In genomic region chr7:75525716-75526401, GRCm38 (mm10) we compare ENCODE assay signal across 10 mouse cellular contexts.
DNase-seq lines count a peak whose midpoint lies in the region; ATAC-seq lines count a peak whose summit lies in the region.
"Had no signal": no experiment of that assay in that cellular context is flagged by ENCODE, and none has a peak within 500 bp of the region (broad histone marks: within the 10 kb centered on the region; RNA-seq: fewer than 3 reads in every experiment).

No protein-coding gene starts in this region.

- no peak overlapping the region for H3K4me3 ChIP-seq in intestine, embryonic 16.5 days (ENCODE audit: low read length)
- H3K4me3 ChIP-seq in intestine, embryonic 15.5 days (replicated peaks), result no peak overlapping the region
- no peak overlapping the region for H3K4me3 ChIP-seq in forebrain, embryonic 13.5 days
- H3K4me3 ChIP-seq: hindbrain, embryonic 13.5 days; liver, embryonic 15.5 days had no signal

- 0 out of 2 replicates have a peak overlapping the region, but pooled peaks have one; percentile 28 for H3K27ac ChIP-seq in intestine, embryonic 16.5 days (ENCODE audit: low read length)
- no peak overlapping the region for H3K27ac ChIP-seq in intestine, embryonic 15.5 days
- no peak overlapping the region for H3K27ac ChIP-seq in forebrain, embryonic 13.5 days
- H3K27ac ChIP-seq: hindbrain, embryonic 13.5 days; liver, embryonic 15.5 days had no signal

- 50% methylated on average over 4 of the region's 4 CpGs for WGBS in intestine, embryonic 16.5 days
- WGBS in intestine, embryonic 15.5 days, result 40% methylated on average over 4 of the region's 4 CpGs
- WGBS in forebrain, embryonic 13.5 days, result 81% methylated on average over 4 of the region's 4 CpGs

- peaks cover 13% of the 10 kb centered on the region for H3K4me1 ChIP-seq in intestine, embryonic 16.5 days (ENCODE audit: control insufficient read depth, insufficient read depth, low read length)
- H3K4me1 ChIP-seq in intestine, embryonic 15.5 days (replicated peaks), result 0 out of 2 replicates have a peak, but pooled peaks cover 8% of the 10 kb centered on the region
- H3K4me1 ChIP-seq in forebrain, embryonic 13.5 days, result peaks cover 6% of the 10 kb centered on the region

- no peaks in the 10 kb centered on the region for H3K27me3 ChIP-seq in intestine, embryonic 16.5 days (replicated peaks; ENCODE audit: control insufficient read depth, insufficient read depth, low read length)
- no peaks in the 10 kb centered on the region for H3K27me3 ChIP-seq in intestine, embryonic 15.5 days (replicated peaks)
- H3K27me3 ChIP-seq in forebrain, embryonic 13.5 days, result no peaks in the 10 kb centered on the region
- H3K27me3 ChIP-seq: hindbrain, embryonic 13.5 days; liver, embryonic 15.5 days had no signal

- ATAC-seq in intestine, embryonic 16.5 days, result no peak
- no peak; the same call in 1 of the 2 replicates for ATAC-seq in intestine, embryonic 15.5 days
- ATAC-seq in forebrain, embryonic 13.5 days, result no peak

- no peak overlapping the region for H3K9ac ChIP-seq in intestine, embryonic 16.5 days (ENCODE audit: low read depth, low read length)
- no peak overlapping the region for H3K9ac ChIP-seq in intestine, embryonic 15.5 days
- H3K9ac ChIP-seq in forebrain, embryonic 13.5 days, result no peak overlapping the region
- H3K9ac ChIP-seq: hindbrain, embryonic 13.5 days; liver, embryonic 15.5 days had no signal

- H3K4me2 ChIP-seq in intestine, embryonic 16.5 days (ENCODE audit: low read depth, low read length), result no peak overlapping the region
- H3K4me2 ChIP-seq in intestine, embryonic 15.5 days (replicated peaks), result no peak overlapping the region
- no peak overlapping the region for H3K4me2 ChIP-seq in forebrain, embryonic 13.5 days
- H3K4me2 ChIP-seq: hindbrain, embryonic 13.5 days; liver, embryonic 15.5 days had no signal

- no peaks in the 10 kb centered on the region for H3K36me3 ChIP-seq in intestine, embryonic 16.5 days (ENCODE audit: control insufficient read depth, insufficient read depth, low read length)
- H3K36me3 ChIP-seq in intestine, embryonic 15.5 days, result no peaks in the 10 kb centered on the region
- H3K36me3 ChIP-seq in forebrain, embryonic 13.5 days (ENCODE audit: poor library complexity, severe bottlenecking), result no peaks in the 10 kb centered on the region
- H3K36me3 ChIP-seq: hindbrain, embryonic 13.5 days; liver, embryonic 15.5 days had no signal

- DNase-seq in NIH3T3 (ENCODE audit: low read depth), result peak; percentile 92
- DNase-seq in adrenal gland, adult 8-10 months, result peak; percentile 75
- DNase-seq in kidney, postnatal 14 days, result peak; percentile 33
- DNase-seq in cerebellum, adult 9-11 months, result no peak
- DNase-seq: thymus, adult 18-20 months had no signal

- no peaks in the 10 kb centered on the region for H3K9me3 ChIP-seq in intestine, embryonic 16.5 days (ENCODE audit: control insufficient read depth, low read length)
- no peaks in the 10 kb centered on the region for H3K9me3 ChIP-seq in intestine, embryonic 15.5 days
- no peaks in the 10 kb centered on the region for H3K9me3 ChIP-seq in forebrain, embryonic 13.5 days (replicated peaks)
- H3K9me3 ChIP-seq: hindbrain, embryonic 13.5 days; liver, embryonic 15.5 days had no signal
